ENCODE assay signal across 14 mouse cellular contexts in the genomic region with DNA sequence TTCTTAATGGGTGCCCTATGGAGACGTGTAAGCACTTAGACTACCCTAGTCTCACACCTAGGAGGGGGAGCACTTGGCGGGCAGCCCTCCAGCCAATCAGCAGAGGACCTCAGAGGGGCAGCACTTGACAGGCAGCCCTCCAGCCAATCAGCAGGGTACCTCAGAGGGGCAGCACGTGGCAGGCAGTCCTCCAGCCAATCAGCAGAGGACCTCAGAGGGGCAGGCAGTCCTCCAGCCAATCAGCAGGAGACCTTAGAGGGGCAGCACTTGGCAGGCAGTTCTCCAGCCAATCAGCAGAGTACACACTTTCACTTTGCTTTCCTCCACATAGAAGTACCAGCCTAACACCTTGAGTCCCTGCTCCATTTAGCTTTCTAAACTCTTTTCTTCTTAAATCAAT. TPM values are rescaled to one million over a fixed set of nuclear protein-coding genes. Genes with fewer than 3 reads are reported as not detected.
DNase-seq lines count a peak whose midpoint lies in the region; ATAC-seq and TF ChIP-seq lines count a peak whose summit lies in the region.
"Had no signal": no experiment of that assay in that cellular context is flagged by ENCODE, and none has a peak within 500 bp of the region (broad histone marks: within the 10 kb centered on the region; RNA-seq: fewer than 3 reads in every experiment).

No protein-coding gene starts in this region.

- no peaks in the 10 kb centered on the region for H3K4me1 ChIP-seq in CH12.LX (ENCODE audit: control insufficient read depth in 1 of 2, insufficient read depth in 2 of 2)
- no peaks in the 10 kb centered on the region for H3K4me1 ChIP-seq in liver, postnatal 0 days (ENCODE audit: insufficient read depth)
- no peaks in the 10 kb centered on the region for H3K4me1 ChIP-seq in midbrain, embryonic 13.5 days (replicated peaks)
- H3K4me1 ChIP-seq: hindbrain, embryonic 12.5 days; limb, embryonic 13.5 days had no signal

- dilution Hi-C loops in CH12.LX (cut with MboI; ENCODE audit: extremely low pct_ligation_motif_present, extremely low pct_unique_long_range_greater_than_20kb, low sequenced_read_pairs): no loop called here

- no peak for TF ChIP-seq POLR2A in CH12.LX (IDR thresholded peaks at IDR 0.05; ENCODE audit: low read depth, low read length)

- no peaks in the 10 kb centered on the region for H3K27me3 ChIP-seq in CH12.LX (replicated peaks)
- H3K27me3 ChIP-seq in liver, postnatal 0 days (ENCODE audit: insufficient read depth, low read length): no peaks in the 10 kb centered on the region
- no peaks in the 10 kb centered on the region for H3K27me3 ChIP-seq in midbrain, embryonic 13.5 days
- H3K27me3 ChIP-seq: hindbrain, embryonic 12.5 days; limb, embryonic 13.5 days had no signal

- whole genome bisulfite sequencing in liver, postnatal 0 days (ENCODE audit: insufficient replicate concordance): 77% methylated on average over 3 of the region's 3 CpGs
- WGBS in midbrain, embryonic 13.5 days: 88% methylated on average over 3 of the region's 3 CpGs

- H3K36me3 ChIP-seq in CH12.LX (replicated peaks in 1 of 2; ENCODE audit: control insufficient read depth in 1 of 2, insufficient read depth in 1 of 2, low read length in 1 of 2): no peaks in the 10 kb centered on the region
- H3K36me3 ChIP-seq in liver, postnatal 0 days (replicated peaks; ENCODE audit: insufficient read depth, low read length): 0 out of 2 replicates have a peak, but pooled peaks cover 11% of the 10 kb centered on the region
- 0 out of 2 replicates have a peak, but pooled peaks cover 17% of the 10 kb centered on the region for H3K36me3 ChIP-seq in midbrain, embryonic 13.5 days
- H3K36me3 ChIP-seq: hindbrain, embryonic 12.5 days had no signal

- H3K79me2 ChIP-seq in CH12.LX (replicated peaks; ENCODE audit: control insufficient read depth, extremely low read depth, insufficient read depth, poor library complexity, severe bottlenecking): no peaks in the 10 kb centered on the region

- no peak overlapping the region for H3K4me3 ChIP-seq in CH12.LX (replicated peaks in 1 of 3; ENCODE audit: low read depth in 2 of 3, low read length in 2 of 3, poor library complexity in 1 of 3)
- no peak overlapping the region for H3K4me3 ChIP-seq in liver, postnatal 0 days (ENCODE audit: low read depth, low read length)
- H3K4me3 ChIP-seq in midbrain, embryonic 13.5 days (replicated peaks): no peak overlapping the region
- H3K4me3 ChIP-seq: hindbrain, embryonic 12.5 days; limb, embryonic 13.5 days; myocyte had no signal

- peak; percentile 90 for ATAC-seq in erythroid progenitor cell, adult 5-6 weeks (replicated peaks; ENCODE audit: low FRiP score, poor library complexity, severe bottlenecking)
- peak; percentile 69 for ATAC-seq in liver, postnatal 0 days
- no peak for ATAC-seq in midbrain, embryonic 13.5 days

- H3K9ac ChIP-seq in CH12.LX (ENCODE audit: insufficient read depth, low read depth): no peak overlapping the region
- no peak overlapping the region for H3K9ac ChIP-seq in liver, postnatal 0 days (replicated peaks)
- no peak overlapping the region for H3K9ac ChIP-seq in midbrain, embryonic 13.5 days (replicated peaks)
- H3K9ac ChIP-seq: hindbrain, embryonic 12.5 days; limb, embryonic 13.5 days had no signal

- TF ChIP-seq EP300 in CH12.LX (IDR thresholded peaks at IDR 0.05; ENCODE audit: low read length): no peak
- no peak for TF ChIP-seq EP300 in liver, postnatal 0 days (IDR thresholded peaks at IDR 0.05; ENCODE audit: low read depth)

- no peak overlapping the region for H3K27ac ChIP-seq in CH12.LX (ENCODE audit: insufficient read depth, low read depth)
- H3K27ac ChIP-seq in liver, postnatal 0 days (ENCODE audit: low read depth): no peak overlapping the region
- H3K27ac ChIP-seq in midbrain, embryonic 13.5 days: no peak overlapping the region
- H3K27ac ChIP-seq: hindbrain, embryonic 12.5 days; limb, embryonic 13.5 days; macrophage had no signal

- H3K9me3 ChIP-seq in CH12.LX (replicated peaks; ENCODE audit: low read length): no peaks in the 10 kb centered on the region
- H3K9me3 ChIP-seq in liver, postnatal 0 days (ENCODE audit: low read length): no peaks in the 10 kb centered on the region
- no peaks in the 10 kb centered on the region for H3K9me3 ChIP-seq in midbrain, embryonic 13.5 days
- H3K9me3 ChIP-seq: hindbrain, embryonic 12.5 days; limb, embryonic 13.5 days had no signal

- no peak overlapping the region for H3K4me2 ChIP-seq in CH12.LX (ENCODE audit: insufficient read depth, low read depth, poor library complexity, severe bottlenecking)
- H3K4me2 ChIP-seq in liver, postnatal 0 days (ENCODE audit: low read depth, low read length): no peak overlapping the region
- no peak overlapping the region for H3K4me2 ChIP-seq in midbrain, embryonic 13.5 days (replicated peaks)
- H3K4me2 ChIP-seq: hindbrain, embryonic 12.5 days; limb, embryonic 13.5 days had no signal

- no peak for TF ChIP-seq RAD21 in CH12.LX (IDR thresholded peaks at IDR 0.05; ENCODE audit: low read depth, low read length)

- in situ Hi-C loops in CH12.LX (cut with MboI; ENCODE audit: low pct_ligation_motif_present, low pct_unique_long_range_greater_than_20kb, low sequenced_read_pairs): no loop called here

- DNase-seq in heart, postnatal 4 days: peak; percentile 6
- DNase-seq in heart, adult 18-20 months: no peak
- DNase-seq in CH12.LX (ENCODE audit: extremely low read depth): peak; percentile 43
- peak; percentile 29 for DNase-seq in liver, postnatal 0 days
- DNase-seq in urinary bladder, adult 2 months (ENCODE audit: low spot score): no peak
- DNase-seq in left cerebral cortex, adult 9 months (ENCODE audit: low spot score in 2 of 2): no peak
- DNase-seq: layer of hippocampus, adult 9-11 months had no signal

- no peak for TF ChIP-seq CTCF in CH12.LX (conservative IDR thresholded peaks at IDR 0.05 in 1 of 2, IDR thresholded peaks at IDR 0.05 in 1 of 2; ENCODE audit: low read depth in 2 of 2, low read length in 2 of 2)
- no peak for TF ChIP-seq CTCF in liver, postnatal 0 days (IDR thresholded peaks at IDR 0.05; ENCODE audit: low read depth)

TF ChIP-seq in CH12.LX, 34 proteins besides CTCF, POLR2A, EP300 and RAD21:
- no peak for TF ChIP-seq JUN (IDR thresholded peaks at IDR 0.05; ENCODE audit: insufficient read depth, low read depth, low read length)
- TF ChIP-seq UBTF (IDR thresholded peaks at IDR 0.05; ENCODE audit: low read depth, low read length): no peak
- TF ChIP-seq IRF4 (IDR thresholded peaks at IDR 0.05; ENCODE audit: low read depth, low read length): no peak

RNA-seq across cellular contexts. Expression of a gene that starts 10.9 kb away (rescaled TPM):
- 1 to 10 TPM; 2.1 to 2.4 TPM for total RNA-seq in heart, postnatal 4 days (2021)
- 1 to 10 TPM; 1.3 to 2.4 TPM for total RNA-seq in heart, adult 18-20 months (2021)
- total RNA-seq in CH12.LX (2012; rRNA removed) (0.46 and 0.59 TPM in 2 replicates), CH12.LX (2014; rRNA removed) (0.28 and 0.34 TPM in 2 replicates)
- polyA plus RNA-seq in CH12.LX (2012; ENCODE audit: insufficient read length, low read depth): 1.0 and 1.2 TPM in 2 replicates
- 54.8 and 63.7 TPM in 2 replicates for total RNA-seq in erythroid progenitor cell, adult 5-6 weeks (2015; ENCODE audit: low replicate concordance)
- 32.6 and 39.3 TPM in 2 replicates for total RNA-seq in erythroid progenitor cell, adult 5-6 weeks (2017; ENCODE audit: low replicate concordance)
- polyA plus RNA-seq in liver, postnatal 0 days (2015; fragmentation: Nextera tagmentation; extraction: Ambion mirVana): 16.1 and 16.9 TPM in 2 replicates
- polyA plus RNA-seq in urinary bladder, adult 2 months (2012; rRNA removed): 19.4 and 27.4 TPM in 2 replicates
- polyA plus RNA-seq in midbrain, embryonic 13.5 days (2015; fragmentation: Nextera tagmentation; extraction: Ambion mirVana): 37.7 and 41.2 TPM in 2 replicates

RNA-seq across cellular contexts. Expression of a gene that starts 11.0 kb away (rescaled TPM):
- 10 to 100 TPM; 46.9 to 49.4 TPM for total RNA-seq in heart, postnatal 4 days (2021)
- total RNA-seq in heart, adult 18-20 months (2021): 10 to 100 TPM; 31.7 to 33.0 TPM
- total RNA-seq in CH12.LX (2012; rRNA removed) (85.5 and 92.4 TPM in 2 replicates), CH12.LX (2014; rRNA removed) (198 and 225 TPM in 2 replicates)
- polyA plus RNA-seq in CH12.LX (2012; ENCODE audit: insufficient read length, low read depth): 125 and 131 TPM in 2 replicates
- total RNA-seq in erythroid progenitor cell, adult 5-6 weeks (2015; ENCODE audit: low replicate concordance): 192 and 213 TPM in 2 replicates
- 238 and 251 TPM in 2 replicates for total RNA-seq in erythroid progenitor cell, adult 5-6 weeks (2017; ENCODE audit: low replicate concordance)
- 164 and 171 TPM in 2 replicates for polyA plus RNA-seq in liver, postnatal 0 days (2015; fragmentation: Nextera tagmentation; extraction: Ambion mirVana)
- polyA plus RNA-seq in urinary bladder, adult 2 months (2012; rRNA removed): 10.5 and 20.4 TPM in 2 replicates
- 137 and 163 TPM in 2 replicates for polyA plus RNA-seq in midbrain, embryonic 13.5 days (2015; fragmentation: Nextera tagmentation; extraction: Ambion mirVana)

RNA-seq across cellular contexts. Expression of a gene that starts 38.3 kb away (rescaled TPM):
- total RNA-seq in heart, postnatal 4 days (2021): not detected
- 1 to 10 TPM; 1.0 to 2.0 TPM for total RNA-seq in heart, adult 18-20 months (2021)
- not detected in 2 replicates for total RNA-seq in CH12.LX (2012; rRNA removed)
- not detected in 2 replicates for total RNA-seq in CH12.LX (2014; rRNA removed)
- polyA plus RNA-seq in CH12.LX (2012; ENCODE audit: insufficient read length, low read depth): not detected in 2 replicates
- not detected in 2 replicates for total RNA-seq in erythroid progenitor cell, adult 5-6 weeks (2015; ENCODE audit: low replicate concordance)
- not detected in 2 replicates for total RNA-seq in erythroid progenitor cell, adult 5-6 weeks (2017; ENCODE audit: low replicate concordance)
- polyA plus RNA-seq in liver, postnatal 0 days (2015; fragmentation: Nextera tagmentation; extraction: Ambion mirVana): not detected in 2 replicates
- 0.27 and 0.34 TPM in 2 replicates for polyA plus RNA-seq in urinary bladder, adult 2 months (2012; rRNA removed)
- polyA plus RNA-seq in midbrain, embryonic 13.5 days (2015; fragmentation: Nextera tagmentation; extraction: Ambion mirVana): 0.27 TPM in 1 of 2 replicates, not detected in the other
- polyA plus RNA-seq: macrophage; myocyte; spleen, adult 2 months had no signal

Comparison
In these comparisons a context has a peak if more than half of its experiments do, and no peak if none do; other contexts are left out.
1. DNase-seq: peak in heart, postnatal 4 days (single experiment), CH12.LX (single experiment) and liver, postnatal 0 days (single experiment); none in heart, adult 18-20 months (0 of 2), urinary bladder, adult 2 months (single experiment) and left cerebral cortex, adult 9 months (0 of 2).
2. RNA of a gene that starts 10.9 kb away (total RNA-seq): 32.6 to 63.7 TPM in erythroid progenitor cell, adult 5-6 weeks; 1.3 to 2.4 TPM in heart, adult 18-20 months, 2.1 to 2.4 TPM in heart, postnatal 4 days and 0.28 to 0.59 TPM in CH12.LX; every median in the first group is over 4 times any median in the second.